Mouse (Mus musculus) 3134 (cell line): ENCODE results near the gene Nhsl1.

ENCODE experiments used
- DNase-seq: peaks from one replicate; pipeline ENCODE4 v3.0.0-alpha.2; 2011; ENCODE audit warnings: low spot score; ENCODE audit not compliant: insufficient read length; ENCODE audit errors: extremely low read depth

The Nhsl1 gene

DNA sequence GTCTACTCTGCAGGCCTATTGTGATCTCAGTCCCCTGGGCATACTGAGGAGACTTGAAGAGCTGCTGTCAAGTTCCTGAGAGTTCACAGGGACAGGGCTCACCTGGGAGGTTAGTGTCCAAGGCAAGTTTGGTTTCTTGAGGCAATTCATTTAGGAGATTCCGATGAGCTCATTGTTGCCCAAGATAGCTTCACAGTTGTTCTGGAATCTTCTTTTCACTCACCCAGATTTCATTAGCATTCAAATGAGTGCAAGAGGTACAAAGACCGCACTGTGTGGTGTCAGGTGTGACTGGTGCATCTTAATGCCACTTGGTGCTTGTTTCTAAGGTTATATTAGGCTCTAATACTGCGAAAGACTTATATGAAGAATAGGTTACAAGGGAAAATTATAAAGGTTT, 160.5 kb downstream of the Nhsl1 start:
- no peak for DNase-seq

DNA sequence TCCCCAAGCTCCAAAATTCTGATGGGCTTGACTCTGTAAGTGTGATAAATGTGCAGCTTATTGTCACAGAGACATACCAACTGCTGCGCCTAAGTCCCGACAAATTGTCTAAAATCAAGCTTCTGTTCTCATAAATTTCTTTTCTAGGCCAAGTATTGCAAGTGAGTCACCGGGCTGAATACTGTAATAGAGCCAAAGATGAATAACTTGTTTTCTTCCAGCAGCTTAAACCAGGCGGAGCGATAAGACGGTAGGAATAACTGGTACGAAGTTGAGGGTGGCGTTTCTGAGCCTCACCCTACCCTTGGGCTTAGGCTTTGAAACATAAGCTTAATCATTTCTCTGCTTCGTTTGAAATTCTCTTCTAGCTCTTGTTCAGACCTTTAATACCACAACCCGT, 162.1 kb downstream of the Nhsl1 start:
- DNase-seq, result peak; percentile 44

DNA sequence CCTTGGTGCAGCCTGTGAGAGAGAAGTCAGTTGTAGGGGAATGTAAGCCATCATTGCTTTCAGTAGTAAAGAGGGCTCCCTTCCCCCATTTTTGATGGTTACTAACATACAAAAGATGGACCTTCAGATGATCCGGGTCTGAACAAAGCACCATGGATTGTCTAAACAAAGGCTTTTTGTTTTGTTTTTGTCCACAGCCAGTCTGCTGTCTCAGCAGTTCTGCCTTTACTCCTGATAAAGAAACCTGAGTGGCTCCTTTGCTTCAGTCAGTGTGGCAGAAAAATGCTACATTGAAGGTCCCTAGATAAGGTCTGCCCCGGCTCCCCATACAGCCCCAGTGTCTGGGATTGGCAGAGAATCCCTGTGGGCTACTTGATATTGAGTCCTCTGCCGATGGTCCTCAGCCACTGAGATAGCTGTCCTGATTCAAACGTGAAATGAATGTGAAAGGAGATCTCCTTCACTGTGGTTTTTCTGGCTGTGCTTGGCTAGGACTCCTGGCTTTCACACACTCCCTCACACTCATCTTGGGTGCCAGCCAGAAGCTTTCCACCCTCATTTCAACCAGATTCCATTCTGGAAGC, 163.9 kb downstream of the Nhsl1 start:
- no peak for DNase-seq

DNA sequence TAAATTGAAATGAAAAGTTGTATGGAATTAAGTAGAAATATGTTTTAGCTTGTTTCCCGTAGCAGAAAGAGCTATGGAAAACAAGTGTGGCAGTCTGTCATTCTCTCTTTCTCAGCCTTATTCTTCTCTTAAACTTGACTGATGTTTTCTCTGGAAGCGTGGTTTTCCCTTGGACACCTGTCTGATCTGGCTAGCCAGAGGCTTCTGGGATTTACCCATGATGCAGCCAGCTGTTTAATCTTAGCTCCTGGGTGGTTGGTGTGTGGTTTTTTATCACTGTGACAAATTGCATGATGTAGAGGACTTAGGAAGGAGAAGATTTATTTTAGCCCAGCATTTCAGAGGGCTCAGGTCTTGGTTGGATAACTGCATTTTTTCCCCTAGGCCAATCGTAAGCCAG, 164.9 kb downstream of the Nhsl1 start:
- DNase-seq, result no peak

DNA sequence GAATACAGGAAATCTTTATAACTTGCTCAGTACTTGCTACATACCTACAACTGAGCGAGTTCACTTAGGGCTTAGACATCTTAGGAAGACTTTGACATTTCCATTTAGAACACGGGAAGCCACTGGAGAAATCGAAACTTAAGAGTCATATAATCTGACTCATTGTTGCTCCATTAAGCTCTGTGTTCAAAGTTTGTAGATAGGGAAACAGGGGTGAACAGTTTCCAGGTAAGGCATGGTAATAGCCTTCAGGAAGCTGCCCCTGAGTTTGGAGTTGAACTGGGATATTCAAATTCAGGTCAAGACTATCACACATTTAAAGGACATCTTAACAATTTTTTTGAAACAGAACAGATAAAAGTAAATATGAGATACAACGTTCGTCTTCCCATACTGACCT, 165.9 kb downstream of the Nhsl1 start:
- no peak for DNase-seq

DNA sequence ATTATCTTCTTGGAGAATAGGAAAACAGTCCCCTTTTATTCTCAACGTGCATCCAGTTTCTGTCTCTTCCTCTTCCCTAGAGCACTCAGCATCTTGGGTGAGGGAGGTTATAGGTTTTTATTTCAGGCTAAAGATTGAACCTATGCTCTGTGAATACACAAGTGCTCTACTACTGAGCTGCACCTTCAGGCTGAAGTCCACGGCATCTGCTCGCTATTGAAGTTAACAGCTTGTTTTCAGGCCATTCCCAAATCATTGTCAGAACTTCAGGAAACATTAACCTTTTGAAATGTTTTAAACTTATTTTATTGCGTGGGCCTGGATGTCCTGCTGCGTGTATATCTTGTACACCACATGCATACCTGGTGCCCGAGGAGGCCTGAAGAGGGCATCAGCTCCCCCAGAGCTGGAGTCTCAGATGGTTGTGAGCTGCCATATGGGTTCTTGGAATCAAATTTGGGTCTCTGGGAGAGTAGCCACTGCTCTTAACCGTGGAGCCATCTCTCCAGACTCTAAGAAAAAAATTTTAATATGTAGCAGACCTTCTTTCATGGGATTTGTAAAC, 169.5 kb downstream of the Nhsl1 start:
- DNase-seq, result no peak

DNA sequence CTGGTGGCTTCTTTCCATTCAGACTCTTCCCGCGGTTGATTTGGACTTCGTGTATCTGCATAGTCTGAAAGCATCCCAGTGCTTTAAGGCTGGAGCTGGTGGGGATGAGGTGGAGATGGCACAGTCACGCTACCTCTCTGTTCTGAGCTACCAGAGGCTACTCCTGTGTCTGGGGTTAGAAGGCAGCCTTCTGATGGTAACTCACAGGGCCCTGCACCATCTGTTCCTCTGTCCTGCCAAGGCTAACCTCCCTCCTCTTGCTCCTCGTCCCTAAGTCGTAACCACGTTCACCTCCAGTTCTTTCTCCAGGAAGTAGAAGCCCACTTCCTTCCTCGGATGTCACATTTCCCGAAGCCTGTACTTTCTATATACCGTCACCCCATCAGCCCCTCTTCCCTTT, 171.2 kb downstream of the Nhsl1 start:
- no peak for DNase-seq

DNA sequence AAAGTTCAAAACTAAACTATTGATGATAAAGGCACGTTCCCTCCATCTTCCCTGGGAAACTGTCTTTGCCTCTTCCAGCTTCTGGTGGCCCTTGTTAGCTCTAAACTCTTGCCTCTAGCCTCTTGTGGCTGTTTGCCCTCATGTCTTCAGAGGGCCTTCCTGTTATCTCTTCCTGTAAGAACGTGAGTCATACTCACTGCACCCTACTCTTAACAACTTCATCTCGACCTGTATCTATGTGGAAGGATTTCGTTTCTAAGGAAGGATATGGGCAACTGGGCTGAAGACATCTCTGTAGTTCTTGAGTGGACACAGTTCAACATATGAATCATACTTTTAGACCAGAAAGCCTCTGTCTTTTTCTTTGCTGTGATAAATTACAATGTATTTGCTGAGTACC, 173.2 kb downstream of the Nhsl1 start:
- DNase-seq, result no peak

DNA sequence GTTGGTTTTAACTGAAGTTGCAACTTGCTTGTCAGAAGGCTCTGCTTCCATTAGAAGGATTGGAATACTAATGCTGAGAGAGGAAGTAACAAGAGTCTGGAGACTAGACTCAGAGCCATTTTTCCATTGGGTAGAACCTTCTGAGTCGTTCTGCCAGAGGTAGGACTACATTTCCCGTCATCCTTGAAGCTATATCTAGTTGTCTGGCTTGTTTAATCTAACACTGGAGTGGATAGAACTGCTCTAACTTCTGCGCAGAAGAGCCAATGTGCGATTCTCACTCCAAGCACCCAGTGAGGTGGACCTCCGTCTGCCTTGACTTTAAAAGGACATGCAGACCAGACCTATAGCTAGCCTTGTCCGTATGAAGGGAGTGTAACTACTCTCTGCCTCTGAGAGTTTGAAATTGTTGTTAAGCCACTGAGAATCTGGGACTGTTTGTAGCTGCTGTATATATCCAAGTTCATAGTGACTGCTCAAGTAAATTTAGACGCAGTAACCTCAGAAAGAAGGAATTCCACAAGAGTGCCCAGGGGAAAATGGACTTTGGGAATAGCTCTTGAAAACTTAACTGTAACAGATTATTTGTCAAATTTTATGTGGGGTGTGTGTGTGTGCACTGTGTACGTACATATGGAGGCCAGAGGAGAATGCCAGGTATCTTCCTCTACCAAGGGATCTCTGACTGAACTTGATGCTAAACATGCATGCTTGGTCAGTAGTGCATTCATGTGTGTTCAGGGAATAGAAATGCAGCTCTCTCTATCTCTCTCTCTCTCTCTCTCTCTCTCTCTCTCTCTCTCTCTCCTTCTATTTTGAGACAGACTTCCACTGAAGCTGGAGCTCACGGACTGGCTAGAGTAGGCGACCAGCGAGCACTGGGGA, 174.5 kb downstream of the Nhsl1 start:
- DNase-seq, result no peak

DNA sequence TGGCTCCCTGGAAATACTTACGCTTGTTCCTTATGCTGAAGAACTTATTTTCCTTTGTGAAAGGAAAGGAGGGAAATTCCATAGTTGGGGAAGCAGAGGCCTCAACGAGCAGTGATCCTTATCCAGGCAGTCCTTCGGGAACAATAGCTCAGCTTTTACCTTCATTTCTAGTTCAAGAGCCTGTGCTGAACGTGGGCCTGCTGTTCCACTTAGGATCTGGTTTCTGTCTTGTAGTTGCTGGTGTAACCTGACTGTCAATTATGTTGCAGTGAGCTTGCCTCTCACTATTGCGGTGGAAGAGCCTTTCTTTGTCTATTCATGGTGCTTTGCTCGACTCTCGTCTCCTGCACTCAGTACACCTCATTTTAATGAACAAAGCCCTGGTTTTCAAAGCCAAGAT, 175.5 kb downstream of the Nhsl1 start:
- no peak for DNase-seq

DNA sequence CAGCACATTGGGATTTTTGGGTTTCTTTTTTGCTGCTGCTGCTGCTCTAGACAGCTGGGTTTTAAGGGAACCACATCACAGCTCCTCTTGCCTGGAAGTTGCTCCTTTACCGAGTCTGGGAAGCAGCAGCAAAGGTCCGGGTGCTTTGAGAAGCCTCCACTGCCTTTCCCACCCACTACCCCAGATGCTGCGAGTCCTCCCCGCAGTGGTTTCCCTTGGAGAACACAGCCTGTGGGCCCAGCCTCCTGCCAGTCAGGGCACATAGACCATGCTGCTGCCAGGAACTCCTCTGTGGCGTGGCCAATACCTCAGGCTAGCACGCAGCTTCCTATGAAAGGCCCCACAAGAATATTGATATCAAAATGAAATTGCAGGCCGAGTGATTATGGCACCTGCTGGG, 178.3 kb downstream of the Nhsl1 start:
- no peak for DNase-seq

DNA sequence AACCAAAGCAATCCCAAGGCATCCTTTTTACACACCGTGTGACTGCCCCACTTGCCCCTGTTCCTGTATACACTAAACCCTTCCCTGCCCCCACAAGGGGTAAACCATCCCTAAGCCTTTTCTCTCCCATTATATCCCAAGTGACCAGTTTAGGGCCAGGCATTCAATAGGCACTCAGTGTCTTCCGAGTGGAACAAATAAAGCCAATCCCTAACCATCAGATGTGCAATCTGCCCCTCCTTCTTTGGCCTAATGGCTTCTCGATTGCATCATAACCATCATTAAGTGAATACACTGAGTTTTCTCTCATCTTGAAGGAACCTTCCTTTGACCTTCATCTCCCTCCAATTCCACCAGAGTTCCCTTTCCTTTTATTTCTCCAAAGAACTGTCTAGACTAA, 183.2 kb downstream of the Nhsl1 start:
- DNase-seq, result no peak

DNA sequence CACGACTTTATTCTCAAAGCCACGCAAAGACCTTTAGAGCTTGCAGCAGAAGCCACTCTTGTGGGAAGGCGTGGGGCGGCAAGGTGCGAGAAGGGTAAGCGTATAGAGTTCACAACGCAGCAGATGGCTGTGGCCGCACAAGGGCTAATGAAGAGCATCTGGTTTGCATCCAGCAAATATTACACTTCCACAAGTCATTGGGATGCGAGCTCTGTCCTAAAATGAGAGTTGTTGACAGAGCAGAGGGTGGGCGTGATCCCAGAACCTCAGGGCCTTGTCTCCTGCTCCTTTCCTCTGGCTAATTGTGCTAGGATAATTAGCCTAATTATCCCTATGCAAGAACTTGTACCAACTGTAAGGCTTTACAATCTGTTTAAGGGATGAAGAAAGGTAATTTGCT, 186.9 kb downstream of the Nhsl1 start:
- no peak for DNase-seq

DNA sequence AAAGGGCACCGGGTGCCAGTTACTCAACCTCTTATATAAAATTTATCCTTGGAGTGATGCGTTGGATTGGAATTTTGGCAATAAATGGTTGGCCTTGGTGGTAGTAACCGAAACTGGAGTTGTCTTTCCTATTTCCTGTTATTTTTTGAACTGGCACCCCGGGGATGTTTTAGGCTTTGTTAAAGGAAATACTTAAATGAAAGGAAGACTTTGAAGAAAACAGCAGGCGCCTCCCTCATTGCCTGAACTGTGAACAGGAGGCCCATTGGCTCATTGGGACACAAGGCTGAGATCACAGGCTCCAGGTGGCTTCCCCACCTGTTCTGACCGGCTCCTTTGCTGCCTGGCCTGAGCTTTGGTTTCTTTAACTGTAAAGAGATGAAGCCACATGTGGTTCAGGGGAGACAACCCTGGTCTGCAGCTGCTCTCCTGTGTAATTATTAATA, 187.7 kb downstream of the Nhsl1 start:
- peak; percentile 64 for DNase-seq

DNA sequence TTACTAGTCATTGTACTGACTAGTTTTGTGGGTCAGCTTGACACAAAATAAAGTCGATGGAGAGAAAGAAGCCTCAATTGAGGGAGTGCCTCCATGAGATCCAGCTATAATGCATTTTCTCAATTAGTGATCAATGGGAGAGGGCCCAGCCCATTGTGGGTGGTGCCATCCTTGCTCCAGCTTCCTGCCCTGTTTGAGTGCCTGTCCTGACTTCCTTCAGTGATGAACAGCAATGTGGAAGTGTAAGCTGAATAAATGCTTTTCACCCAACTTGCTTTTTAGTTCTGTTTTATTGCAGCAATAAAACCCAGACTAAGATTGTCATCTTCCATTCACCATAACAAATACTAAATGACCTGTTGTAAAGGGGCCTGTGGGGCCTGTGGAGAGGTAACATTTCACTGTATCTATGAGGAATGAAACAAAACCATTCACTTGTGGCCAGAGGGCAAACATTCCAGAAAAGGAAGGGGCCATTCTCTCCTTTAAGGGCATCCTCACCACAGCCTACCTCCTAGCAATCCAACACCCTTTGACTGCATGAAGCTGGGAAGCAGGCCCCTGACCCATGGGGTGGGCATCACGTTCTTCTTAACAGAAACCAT, 189.2 kb downstream of the Nhsl1 start:
- no peak for DNase-seq

DNA sequence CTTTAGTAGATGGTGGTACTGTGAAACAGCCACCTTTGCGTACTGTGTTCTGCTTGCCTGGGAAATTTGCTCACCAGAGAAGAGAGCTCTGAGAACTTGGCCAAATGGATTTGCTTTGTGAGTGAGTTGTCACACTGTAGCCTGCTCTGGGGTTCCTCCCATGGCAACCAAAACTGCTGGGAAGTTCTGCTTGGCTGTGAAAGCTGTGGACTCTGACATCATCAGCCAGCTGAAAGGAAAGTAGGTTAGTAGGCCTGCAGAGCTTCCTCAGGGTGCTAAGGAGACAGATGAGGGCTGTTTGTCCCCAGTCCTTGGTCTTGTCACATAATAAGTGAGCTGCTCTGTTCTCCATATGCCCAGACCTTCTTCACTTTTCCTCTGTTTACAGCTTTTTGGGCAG, 189.8 kb downstream of the Nhsl1 start:
- no peak for DNase-seq

DNA sequence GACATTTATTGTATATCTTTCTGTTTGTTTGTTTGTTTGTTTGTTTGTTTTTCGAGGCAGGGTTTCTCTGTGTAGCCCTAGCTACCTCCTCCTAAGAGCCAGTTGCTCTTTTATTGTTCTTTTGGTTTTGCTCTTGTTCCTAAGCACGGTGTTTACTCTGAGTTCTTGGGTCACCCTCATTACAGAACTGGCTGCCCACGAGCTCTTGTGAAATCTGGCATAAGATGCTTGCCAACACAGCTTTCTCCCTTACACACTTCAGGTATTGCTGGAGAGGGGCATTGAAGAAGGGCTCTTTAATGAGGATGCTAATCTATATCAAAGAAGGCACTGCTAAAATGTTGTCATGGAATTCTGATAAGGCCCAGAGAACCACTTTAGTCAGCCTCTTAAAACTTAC, 191.9 kb downstream of the Nhsl1 start:
- no peak for DNase-seq

DNA sequence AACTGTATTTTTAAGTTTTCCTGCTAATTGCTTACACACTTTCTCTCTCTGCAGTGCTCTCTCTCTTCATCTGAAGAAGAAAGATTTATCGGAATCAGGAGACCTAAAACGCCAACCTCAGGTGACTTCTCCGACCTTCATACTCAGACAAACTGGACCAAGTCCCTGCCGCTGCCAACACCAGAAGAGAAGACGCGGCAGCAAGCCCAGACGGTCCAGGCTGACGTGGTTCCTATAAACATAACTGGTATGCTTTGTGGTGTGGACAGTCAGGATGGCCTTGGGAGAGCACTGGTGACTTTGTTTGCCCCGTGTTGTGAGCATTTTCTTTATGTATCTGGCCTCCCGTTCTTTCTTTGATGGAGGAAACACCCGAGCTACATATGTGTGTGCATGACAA, 192.7 kb downstream of the Nhsl1 start:
- no peak for DNase-seq

DNA sequence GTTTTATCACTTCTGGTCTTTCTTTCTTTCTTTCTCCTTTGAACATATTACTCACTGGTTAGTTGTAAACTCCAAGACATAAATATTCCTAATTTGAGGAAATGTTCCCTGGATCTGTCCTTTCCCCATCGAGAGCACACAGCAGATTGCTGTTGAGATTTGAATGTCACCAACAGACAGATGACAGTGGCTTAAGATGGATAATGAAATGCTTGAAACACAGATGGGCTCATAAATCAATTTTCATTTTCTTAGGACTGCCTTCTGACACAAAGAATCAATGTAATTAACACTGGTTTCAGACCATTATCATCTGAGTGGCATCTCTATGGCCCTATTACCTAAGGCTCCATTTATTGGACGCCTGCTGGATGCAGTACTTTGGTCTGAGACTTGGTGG, 203.8 kb downstream of the Nhsl1 start:
- no peak for DNase-seq

DNA sequence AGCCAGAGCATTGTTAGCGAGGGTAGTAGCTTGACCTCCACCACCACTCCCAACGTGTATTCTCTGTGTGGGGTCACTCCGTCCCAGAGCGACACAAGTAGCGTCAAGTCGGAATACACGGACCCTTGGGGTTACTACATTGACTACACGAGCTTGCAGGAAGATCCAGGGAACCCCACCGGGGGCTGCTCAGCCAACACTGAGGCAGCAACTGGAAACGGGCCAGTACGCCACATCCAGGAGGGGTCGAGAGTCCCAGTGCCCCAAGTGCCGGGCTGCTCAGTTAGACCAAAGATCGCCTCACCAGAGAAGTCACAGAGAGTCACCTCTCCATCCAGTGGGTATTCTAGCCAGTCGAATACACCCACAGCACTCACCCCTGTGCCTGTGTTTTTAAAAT, 206.5 kb downstream of the Nhsl1 start:
- no peak for DNase-seq

DNA sequence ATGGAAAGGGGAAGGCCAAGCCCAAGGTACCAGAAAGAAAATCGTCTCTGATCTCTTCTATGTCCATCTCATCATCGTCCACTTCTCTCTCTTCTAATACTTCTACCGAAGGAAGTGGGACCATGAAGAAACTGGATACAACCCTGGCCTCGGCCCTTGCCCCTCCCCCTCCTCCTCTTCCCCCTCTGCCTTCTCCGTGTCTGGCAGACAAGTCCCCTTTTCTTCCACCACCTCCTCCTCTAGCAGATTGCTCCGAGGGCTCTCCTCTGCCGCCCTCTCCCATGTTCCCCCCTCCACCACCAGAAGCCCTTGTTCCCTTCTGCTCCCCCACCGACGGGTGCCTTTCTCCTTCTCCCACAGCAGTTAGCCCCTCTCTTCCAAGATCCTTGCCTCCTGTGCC, 206.9 kb downstream of the Nhsl1 start:
- no peak for DNase-seq
